Mouse (Mus musculus): Measurements from ENCODE around the gene Pbx1.

DNA sequence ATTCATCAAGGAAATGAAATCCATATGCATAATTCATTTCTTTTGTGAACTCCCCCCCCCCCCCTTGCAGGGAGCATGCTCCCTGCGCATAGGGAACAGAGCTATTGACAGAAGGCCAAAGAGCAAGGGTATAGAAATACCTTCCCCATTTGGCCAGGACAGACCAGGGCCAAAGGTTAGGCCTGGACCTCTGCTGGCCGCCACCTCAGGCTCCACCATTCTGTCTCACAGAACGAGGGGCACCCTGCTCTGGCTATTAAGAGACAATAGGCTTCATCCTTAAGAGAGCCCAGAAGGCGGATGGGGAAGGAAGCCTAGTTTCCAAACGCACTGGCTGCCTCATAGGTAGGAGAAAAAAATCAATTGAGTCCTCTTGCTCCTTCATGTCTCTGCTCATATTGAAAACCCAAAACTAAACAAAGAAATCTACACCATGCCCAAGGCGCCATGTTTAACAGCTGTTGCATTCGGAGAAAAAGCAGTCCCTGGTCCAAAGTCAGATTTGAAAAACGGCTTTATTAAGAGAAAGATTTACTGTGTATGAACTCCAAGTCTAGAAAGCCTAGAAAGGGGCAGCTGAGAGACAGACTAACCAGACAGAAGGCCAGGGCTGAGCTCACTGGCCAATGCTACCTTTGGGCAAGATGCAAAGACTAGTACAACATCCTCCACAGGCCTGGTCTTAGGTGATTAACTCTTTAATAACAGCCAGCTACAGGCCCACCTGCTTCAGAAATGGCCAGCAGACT, 83.9 kb downstream of the Pbx1 start:
- TF ChIP-seq CTCF (IDR thresholded peaks at IDR 0.05; ENCODE audit: low read depth, low read length) (no peak), POLR2A (IDR thresholded peaks at IDR 0.05; ENCODE audit: extremely low read depth, insufficient read depth, low read length) (no peak)
